Mouse (Mus musculus) urinary bladder, postnatal 4 days (tissue): ENCODE measurements at regions not wholly inside any gene's neighbourhood (a gene's known extent, or its start where the extent isn't known, plus 50 kb on each side); places are given as distances from the start of the nearest gene placed in this dataset.

Experiments used
- DNase-seq, 2 experiments: peaks; one replicate each; pipeline ENCODE4 v3.0.0; 2021 to 2022; ENCODE audit warnings: low spot score in 2 of 2

GRCm38 (mm10) chrX:4530652-4531051 lies 160.2 kb downstream of the Btbd35f17 start:
- peak in 1 of 2 experiments; percentile 59 for DNase-seq

DNA sequence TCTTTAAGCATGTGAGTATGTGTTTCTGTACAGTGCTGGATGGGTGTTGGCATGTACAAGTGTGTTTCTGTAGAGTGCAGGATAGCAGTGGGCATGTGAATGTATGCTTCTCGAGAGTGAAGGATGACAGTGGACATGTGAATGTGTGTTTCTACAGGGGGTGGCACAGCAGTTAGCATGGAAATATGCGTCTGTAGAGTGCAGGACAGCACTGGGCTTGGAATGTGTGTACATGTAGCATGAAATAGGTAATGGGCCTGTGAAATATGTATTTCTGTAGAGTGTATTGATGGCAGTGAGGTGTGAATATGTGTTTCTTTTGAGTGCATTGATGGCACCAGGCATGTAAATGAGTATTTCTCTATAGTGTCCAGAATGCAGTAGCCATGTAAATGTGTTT lies 173.5 kb downstream of the Btbd35f17 start:
- DNase-seq = peak in 1 of 2 experiments; percentile 59

GRCm38 (mm10) chrX:4548879-4549278 lies 178.4 kb downstream of the Btbd35f17 start:
- peak in 1 of 2 experiments; percentile 57 for DNase-seq
